Mouse (Mus musculus) thymus, postnatal 36 days (tissue): ENCODE data around the gene Rpgr.
A peak's percentile ranks its signal among the peaks of the same experiment; 100 is the strongest.

Source experiments
- DNase-seq, 2 experiments: peaks; one replicate each; pipeline ENCODE4 v3.0.0; 2022; ENCODE audit warnings: mixed read lengths in 2 of 2

Gene Rpgr

DNA sequence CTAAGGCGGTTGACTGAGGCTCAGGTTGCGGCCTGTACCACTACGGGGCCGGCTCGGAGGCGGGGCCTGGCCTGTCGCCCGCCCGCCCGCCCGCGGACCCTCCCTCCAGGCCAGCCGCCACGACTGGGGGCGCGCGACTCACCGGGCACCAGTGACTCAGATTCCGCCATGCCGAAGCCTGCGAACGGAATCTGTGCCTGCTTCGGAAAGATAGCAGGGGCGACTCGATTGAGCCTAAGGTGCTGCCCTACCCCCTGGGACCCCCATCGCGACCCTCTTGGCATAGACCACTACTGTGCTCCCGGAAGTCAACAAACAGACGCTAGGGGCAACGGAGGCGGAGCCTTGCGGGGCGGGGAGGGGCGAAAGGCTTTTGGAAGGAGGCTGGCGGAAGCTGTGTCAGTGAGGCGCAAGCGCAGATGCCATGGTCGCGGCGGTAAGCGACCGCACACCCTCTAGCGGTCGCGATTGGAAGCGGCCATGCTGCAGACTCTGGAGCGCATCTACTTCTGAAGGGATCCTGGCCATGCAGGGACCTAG, at the start of gene Rpgr:
Gene Rpgr (minus strand): TSS at position 511 of the 540 bp plus-strand sequence.
- DNase-seq = peak; percentile 92

DNA sequence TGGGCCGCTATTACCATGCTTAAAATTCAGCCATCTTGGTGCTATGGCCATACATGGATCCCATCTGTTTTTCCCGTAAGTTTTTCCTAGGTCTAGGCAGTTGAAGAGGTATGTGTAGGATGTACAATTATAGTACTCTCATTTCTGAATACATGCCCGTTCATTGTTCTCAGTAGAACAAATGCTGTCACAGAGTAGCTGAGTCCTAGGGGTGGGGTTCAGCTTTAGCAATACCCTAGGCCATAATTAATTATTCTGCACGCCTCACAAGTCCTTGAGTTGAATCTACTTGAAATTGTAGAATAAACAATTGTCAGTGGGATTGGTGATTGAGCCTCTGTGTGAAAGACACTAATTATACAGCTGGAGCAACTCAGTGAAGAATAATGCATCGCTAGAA, 41.5 kb upstream of the Rpgr start:
- DNase-seq = no peak

DNA sequence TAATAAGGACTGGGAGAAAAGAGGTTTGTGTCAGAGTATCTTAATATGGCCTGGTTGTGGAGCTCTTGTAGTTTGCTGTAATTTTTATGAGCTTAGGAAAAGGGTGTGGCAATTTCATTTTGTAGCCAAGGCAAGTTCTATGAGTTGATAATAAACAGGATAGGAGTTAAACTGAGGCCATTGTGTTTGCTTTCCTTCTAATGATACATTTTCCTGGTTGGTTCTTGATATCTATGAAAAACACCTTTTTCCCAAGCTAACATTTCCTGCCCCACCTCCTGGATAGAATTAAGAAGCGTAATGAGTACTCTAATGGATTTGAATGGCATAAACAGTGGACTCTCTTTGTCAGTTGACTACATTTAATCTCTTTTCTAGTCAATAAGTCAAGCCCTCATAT, 41.1 kb upstream of the Rpgr start:
- no peak for DNase-seq

DNA sequence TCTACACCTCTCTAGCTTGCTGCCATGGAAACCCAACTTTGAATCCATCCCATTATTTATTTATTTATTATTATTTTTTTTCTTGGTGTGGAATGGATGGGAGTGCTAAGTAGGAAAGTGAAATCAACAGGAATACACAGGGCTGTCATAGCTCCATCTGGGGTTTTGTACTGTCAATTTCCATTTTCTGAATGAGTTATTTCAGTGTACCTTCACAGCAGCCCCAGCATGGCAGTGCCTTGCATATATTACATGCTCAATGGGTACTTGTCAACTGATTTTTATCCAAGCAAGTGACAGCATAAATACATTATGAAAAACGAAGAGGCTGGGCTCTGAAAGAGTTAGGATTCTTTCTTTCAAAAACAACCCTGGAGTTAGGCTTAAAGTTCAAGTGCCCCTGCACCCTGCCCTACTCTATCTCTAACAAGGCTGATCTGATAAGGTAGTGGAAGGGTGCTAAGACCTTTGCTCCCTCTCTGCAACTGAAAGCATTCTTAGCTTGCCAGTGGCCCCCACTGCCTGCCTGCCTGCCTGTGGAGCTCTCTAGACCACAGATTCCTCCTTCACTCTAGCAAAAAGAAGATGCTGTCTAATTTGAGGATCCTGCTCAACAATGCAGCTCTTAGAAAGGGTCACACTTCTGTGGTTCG, 35.3 kb upstream of the Rpgr start, which contains the start of gene Otc:
Gene Otc (plus strand): TSS at position 454 of the 653 bp plus-strand sequence.
- DNase-seq = no peak

DNA sequence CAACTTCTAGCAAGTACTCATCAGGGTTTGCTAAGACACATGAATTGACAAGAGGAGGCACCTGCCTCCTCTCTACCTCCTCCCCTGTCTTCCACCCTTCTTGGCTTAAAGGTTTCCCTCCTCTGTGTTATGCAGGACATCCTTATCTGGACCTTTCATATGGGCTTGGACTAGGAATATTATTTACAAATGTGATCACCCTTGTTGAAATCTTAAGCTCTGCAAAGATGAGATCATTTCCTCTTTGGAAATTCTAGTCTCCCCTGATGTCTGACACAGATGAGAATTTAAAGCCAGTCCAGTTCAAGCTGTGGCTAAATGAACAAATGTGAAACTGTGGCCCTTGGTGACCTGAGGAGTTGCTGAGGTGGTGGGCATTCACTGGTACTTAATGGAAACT, 34.6 kb upstream of the Rpgr start:
- DNase-seq = no peak

DNA sequence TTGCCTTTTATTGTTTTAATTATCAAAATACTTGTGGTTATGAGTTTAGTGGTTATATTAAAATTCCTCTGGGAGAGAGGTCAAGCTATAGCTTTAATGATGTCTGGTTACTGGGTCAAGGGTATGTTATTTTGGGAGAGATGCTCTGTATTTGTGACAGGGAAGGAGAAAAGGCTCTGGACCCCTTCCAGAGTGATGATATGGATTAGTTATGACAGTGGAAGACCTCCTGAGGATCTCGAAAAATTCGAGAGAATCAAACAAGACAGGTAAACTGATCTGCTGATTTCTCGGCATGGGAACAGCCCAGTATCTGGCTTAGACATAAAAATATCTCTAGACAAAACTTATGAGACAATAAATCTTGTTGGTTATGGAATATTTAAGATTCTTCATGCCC, 27.2 kb upstream of the Rpgr start:
- DNase-seq = no peak

DNA sequence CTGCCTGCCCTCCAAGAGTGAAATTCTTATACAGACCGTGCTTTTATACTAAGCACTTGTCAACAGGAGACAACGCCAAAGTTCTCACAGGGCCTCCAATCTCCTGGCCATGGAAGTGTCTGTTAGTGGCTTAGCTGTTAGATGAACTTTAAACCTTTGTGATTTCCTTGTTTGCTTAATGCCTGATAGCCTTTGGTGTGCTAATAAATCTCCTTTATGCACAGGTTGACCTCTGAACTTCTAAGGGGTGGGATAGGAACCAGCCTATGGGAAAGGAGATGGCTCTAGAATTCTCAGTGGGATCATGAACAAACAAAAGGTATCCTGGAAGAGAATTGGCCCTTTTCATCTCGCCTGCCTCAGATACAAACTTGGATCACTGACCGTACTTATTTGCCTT, 22.8 kb upstream of the Rpgr start:
- DNase-seq = no peak

DNA sequence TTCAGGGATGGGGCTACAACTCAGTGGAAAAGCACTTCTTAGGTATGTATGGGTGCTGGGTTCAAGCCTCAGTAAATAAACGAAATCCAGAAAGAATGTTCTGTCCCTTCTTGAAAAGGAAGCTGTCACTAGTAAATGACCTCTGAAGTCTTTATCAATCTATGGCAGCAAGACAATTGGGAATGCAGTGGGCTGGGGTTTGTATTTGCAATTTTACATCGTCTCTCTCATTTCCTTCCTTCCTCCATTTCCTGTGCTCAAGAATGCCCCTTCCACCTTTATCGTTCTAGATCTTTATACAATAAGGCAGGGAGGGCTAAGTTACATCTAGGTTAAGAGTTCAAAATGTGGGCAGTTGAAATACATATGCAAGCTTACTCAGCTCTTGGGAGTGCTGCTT, 17.9 kb upstream of the Rpgr start:
- no peak for DNase-seq

DNA sequence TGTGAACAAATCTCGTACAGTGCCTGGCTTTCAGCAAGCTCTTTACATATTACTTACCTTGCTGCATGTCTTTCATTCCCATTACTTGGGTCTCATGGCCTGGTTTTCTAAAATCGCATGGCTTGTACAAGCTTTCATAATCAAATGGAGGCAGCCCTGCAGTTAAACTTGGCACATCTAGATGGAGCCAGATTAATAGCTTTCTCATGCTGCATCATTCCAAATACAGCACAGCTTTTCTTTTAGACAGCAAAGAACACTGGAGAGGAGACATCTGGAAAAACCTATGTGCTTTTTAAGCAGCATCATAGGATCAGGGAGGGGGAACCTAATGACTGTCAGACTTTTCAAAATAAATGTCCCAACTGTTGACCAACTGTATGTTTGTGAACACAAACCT, 16.3 kb upstream of the Rpgr start:
- no peak for DNase-seq

DNA sequence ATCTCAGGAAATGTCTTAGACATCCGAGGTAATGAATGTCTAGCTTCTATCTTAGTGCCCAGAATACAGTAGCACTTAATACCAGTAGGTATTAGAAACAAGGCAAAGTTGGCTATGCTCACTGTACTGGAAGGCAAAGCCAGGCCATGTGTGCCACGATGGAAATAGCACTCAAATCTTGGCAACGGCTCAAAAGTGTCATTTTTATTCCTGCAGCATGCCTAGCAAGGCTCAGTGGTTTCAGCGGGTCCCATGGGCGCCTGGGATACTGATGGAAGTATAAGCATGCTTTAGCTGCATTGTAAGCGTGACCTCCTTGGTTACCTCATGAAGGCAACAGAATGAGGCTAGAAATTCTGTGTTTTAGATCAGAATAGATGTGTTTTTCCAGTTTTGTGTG, 2.6 kb upstream of the Rpgr start:
- no peak for DNase-seq

DNA sequence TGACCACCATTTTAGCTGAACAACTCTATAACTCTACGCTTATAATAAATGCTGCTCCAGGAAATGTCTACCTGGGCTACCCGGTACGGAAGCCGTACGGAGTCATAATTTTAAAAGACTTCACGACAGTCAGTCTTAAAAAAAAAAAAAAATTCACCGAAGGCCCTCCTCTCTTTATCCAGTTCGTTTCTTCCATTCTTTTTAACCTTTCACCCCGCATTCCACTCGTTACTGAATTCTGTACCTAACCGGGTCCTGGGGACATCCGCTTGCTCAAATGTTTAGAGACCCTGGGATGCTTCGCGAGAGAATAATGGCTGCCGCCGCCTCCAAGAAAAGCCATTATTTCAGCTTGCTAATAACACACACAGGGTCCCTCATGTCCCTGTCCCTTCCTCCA, 748 bp downstream of the Rpgr start:
- DNase-seq = no peak

DNA sequence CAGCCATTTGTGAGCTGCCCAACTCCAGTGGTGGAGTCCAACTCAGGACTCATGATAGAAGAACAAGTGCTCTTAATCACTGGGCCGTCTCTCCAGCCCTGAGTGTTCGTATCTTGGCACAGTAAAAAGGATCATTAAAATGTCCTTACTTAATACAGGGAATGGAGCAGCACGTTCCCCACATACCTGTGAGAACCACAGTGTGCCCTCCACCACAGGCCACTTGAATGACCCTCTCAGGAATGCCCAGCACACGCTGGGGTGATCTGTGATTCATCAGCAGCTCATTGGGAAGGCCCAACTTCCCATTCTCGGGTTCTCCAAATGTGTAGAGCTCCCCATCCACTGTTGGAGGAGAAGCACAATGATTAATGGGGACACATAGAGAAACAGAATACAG, 10.8 kb downstream of the Rpgr start:
- no peak for DNase-seq

DNA sequence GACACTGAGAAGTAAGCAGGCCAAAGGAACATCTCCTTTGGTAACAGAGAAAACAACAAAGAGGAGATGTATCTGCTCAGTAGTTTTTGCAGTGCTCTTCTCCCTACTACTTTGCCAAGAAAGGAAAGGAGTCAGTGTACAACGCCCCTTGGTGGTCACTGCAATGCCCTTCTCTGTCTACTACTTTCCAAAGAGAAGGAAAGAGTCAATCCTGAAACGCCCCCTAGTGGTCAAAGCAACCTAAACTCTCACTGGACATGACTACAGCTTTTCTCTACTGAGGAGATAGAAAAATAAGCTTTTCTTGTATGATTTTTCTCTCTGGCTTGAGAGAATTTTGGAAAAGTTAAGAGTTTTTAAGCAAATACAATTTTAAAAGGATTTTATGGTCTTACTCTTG, 15.4 kb downstream of the Rpgr start:
- peak in 1 of 2 experiments; percentile 1 for DNase-seq

DNA sequence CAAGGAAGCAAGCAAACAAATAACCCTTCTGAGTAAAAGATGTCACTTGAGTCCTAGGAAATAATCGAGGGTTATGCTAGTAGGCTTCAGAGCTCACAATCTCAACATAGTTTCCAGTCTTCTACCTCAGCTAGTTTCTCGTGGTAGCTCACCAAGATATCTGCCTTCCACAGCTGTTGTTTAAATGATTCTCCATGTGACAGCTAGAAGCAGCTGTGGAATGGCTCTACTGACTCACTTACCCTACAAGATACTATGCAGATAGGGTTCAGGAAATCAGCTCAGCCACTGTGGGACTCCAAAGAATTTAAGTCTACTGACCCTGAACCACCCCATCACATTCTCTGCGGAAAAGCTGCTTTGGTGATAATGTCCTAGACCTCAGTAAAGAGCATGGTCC, 64.3 kb downstream of the Rpgr start:
- no peak for DNase-seq

DNA sequence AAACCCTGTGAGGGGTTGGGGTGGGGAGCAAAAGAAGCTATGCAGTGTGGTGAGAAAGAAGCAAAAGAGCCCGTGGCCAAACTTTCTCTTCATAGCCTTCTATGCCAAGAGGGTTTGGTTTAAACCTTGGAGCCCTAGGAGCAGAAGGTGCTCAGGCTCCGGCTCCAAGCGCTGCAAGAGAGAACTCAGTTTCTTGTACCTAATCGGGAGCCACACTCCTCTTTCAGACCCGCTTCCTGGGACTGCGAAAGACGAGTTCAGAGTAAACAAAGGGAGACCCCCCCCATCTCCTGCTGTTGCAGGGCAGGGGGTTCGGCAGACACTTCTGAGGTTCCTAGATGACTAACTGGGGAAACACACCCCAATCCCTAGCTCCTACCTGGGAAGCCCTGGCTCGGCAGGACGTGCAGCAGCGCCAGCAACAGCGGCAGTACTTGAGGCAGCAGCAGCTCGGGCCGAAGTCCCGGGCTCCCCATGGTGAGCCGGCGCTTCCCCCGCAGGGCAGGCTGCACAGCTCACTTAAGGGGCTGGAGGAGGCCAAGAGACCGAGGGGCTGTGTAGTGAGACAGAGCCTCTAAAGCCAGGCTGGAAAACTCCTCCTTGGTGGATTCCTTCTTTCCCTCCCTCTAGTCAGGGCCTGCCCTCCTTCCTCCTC, 99.5 kb downstream of the Rpgr start, which contains the start of gene Srpx:
Gene Srpx (minus strand): TSS at position 645 of the 655 bp plus-strand sequence.
- DNase-seq = no peak

DNA sequence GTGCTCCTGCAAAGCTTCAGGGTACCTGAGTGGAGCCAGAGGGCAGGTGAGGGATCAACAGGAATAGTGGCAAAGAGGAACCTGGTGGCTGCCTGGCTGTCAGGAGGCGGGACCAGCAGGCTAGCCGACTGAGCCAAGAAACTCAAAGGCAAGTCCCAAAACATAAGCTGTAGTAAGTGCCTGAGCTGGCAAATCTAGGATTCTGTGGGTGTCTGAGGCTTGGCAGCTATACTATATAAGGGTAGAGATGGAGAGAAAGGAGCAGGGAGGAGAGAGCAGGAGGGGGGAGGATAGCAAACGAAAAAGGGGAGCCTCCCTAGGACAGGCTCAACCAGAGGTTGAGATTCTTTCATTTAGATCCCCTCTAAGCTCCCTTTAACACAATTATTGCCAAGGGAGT, 100.9 kb downstream of the Rpgr start:
- DNase-seq = no peak

DNA sequence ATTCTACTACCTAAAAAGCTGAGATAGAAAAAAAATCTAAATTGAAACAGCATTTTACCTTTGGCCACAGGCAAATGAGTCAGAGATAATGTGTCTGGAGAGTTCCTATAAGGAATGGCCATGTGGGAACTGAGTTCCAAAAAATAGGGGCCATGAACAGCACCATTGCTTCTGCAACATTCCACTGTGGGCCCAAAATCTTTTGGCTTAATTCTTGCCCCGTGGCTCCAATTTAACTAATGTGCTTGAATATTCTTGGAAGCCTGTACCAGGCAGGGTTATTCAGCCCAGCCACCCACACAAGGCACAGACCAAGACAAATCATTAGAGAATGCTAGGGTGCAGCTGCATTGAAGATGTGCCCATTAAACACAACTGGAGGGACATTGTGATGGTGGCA, 106.0 kb downstream of the Rpgr start:
- DNase-seq = no peak

DNA sequence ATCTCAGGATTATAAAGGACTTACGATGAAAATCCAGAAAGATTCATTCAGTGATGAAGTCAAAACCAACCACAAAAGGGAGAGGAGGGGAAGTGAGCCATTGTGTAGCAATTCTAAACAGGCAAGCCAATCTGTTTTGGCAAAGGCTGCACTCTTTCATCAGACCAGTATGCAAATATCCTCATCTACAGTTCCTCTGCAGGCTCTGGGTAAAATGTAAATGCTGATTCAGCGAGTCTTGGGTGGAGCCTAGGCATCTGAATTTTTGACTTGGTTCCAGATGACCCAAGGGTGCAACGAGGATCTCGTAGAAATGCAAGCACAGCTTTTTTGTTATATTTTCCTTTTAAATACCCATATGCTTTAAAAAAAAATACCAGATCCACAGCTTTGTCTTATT, 108.2 kb downstream of the Rpgr start:
- DNase-seq = no peak

DNA sequence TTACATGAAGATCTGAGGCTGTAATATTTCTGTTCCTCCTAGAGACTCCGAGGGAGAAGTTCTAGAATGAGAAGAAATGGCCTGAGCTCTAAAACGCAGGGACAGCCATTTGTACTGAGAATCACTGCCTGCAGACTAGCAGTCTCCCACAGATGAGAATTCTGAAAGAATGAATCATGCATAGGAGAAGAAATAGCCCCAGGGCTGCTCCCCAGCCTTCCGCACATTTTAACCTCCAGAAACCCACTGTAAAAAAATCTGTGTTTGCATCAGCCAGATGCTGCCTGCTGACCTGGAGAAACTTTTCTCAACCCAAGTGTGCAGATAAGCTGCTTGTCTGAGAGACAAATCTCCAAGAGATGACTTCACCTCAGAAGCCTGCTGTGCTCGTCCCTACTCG, 111.2 kb downstream of the Rpgr start:
- no peak for DNase-seq

DNA sequence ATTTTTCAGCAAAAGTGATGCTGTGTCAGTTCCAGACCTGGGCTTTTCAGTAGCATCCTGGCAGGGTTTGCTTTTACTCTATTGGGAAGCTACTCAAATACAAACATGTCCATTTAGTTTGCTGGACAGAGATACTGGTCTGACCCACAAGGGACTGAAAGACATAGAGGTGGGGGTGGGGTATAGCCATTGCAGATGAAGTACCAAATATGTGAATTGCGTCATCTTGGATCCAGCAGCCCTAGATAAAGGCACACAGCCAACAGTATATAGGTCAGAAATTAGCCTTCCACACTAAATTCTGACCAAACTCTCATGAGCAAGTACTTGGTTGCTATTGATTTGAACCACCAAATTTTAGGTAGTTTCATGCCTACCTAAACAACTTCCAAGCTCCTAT, 114.0 kb downstream of the Rpgr start:
- no peak for DNase-seq

DNA sequence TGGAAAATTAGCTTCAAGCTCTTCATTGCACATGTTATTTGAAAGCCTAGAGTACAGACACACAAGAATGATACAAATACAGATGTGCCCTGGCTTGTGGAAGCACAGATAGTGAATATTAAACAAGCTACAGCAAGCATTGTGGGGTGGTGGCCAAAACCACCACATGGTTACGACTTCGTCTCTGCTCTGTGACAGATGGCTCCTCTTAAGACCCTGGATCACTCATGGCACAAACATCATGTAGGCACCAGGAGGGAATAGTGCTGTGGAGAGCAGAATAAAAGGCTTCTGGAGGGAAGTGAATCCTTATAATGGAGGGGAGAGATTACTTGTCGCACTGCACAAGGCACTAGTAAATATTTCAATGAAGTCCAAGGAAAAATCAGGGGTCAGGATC, 120.9 kb downstream of the Rpgr start:
- DNase-seq = no peak

DNA sequence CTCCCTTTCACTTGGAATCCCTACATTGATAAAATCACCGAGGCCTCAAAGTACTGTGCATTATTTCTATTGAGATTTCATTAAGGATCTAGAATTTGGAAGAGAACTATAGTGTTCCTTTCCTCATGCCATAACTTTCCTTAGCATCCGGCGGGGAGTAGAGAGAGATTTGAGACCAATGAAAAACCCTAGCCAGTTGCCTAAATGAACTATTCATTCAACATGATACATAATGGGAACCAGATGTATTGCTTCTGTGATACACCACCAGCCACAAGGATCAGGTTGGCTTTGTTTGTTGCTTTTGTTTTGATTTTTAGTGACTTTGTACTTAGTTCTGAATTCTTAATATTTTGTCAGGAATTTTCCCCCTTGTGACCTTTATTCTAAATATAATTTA, 136.3 kb downstream of the Rpgr start:
- no peak for DNase-seq

DNA sequence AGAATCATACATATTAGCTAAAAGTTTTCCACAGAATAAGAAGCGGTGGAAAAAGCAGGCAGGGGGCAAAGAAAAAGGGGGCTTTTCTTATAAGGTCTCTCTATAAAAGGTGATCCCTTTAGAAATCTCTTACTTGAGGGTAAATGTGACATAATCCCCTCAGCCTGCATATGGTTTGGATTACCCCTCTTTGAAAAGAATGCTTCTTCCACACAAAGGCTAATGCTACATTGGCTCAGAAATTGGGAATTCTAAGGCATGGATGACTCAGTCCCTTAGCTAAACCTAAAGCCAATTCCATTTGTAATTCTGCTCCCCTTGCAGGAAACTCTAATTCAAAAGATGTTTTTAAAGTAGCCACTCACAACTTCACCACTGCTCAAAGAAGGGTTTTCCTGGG, 136.7 kb downstream of the Rpgr start:
- no peak for DNase-seq

DNA sequence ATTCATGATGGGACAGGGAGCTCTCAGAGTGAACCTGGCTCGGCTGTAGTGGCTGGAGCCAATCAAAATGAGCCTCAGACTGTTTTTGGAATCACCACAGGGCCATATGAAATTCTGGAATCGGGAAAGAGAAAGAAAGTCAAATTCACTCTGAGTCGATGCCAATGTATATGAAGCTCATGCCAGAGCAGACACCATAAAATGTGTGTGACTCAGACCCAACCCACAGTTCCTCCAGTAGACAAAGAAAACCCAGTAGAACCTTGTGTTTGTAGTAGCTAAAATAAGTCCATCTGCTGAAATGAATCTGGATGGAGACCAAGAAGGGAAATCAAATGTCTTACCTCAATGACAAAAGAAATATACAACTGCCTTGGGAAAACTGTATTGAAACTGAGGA, 142.8 kb downstream of the Rpgr start:
- DNase-seq = no peak

DNA sequence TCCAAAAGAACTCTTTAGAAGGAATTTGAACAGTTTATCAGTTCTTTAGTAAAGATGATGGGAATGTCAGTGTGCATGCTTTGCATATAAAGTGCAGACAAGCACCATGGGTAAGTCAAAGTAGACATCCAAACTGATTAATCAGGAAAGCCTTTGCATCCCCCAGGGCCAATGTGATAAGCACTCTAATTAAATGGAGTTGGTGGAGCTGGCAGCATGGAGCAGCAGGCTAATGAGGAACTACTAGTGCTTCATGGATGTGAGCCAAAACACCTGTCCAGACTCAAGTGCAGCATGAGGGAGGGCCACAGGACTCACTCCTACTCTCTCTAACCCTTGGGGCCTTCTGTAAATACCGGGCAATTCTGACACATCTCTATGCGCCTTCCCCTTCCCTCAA, 145.2 kb downstream of the Rpgr start:
- DNase-seq = no peak
